ENCODE assay signal across 24 mouse cellular contexts in the genomic region with DNA sequence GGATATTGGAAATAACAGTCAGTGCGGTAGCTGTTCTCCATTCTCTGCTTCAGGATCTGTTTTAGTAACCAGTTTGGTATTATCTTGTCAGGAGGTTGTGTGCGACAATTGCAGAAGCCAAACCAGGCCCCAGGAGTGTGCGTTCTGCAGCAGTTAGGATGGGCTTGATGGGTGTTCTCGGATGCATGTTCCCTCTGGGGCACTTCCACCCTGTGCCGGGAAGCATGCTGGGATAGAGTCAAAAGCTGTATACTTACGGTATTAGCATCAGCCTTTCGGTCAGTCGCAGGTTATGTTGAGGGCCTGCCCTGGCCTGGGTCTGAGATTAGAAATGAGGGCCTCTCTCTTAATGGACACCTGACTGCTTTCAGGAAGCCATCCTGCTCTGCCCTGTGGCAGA. TPM values are rescaled to one million over a fixed set of nuclear protein-coding genes. Genes with fewer than 3 reads are reported as not detected.
DNase-seq lines count a peak whose midpoint lies in the region; ATAC-seq and TF ChIP-seq lines count a peak whose summit lies in the region.
"Had no signal": no experiment of that assay in that cellular context is flagged by ENCODE, and none has a peak within 500 bp of the region (broad histone marks: within the 10 kb centered on the region; RNA-seq: fewer than 3 reads in every experiment).

No protein-coding gene starts in this region.

- no peaks in the 10 kb centered on the region for H3K27me3 ChIP-seq in kidney, adult 2 months (replicated peaks; ENCODE audit: control insufficient read depth, insufficient read depth, low read length)
- H3K27me3 ChIP-seq in kidney, embryonic 15.5 days: no peaks in the 10 kb centered on the region
- no peaks in the 10 kb centered on the region for H3K27me3 ChIP-seq in CH12.LX (replicated peaks)
- no peaks in the 10 kb centered on the region for H3K27me3 ChIP-seq in liver, embryonic 15.5 days
- no peaks in the 10 kb centered on the region for H3K27me3 ChIP-seq in forebrain, embryonic 16.5 days (replicated peaks; ENCODE audit: control insufficient read depth, insufficient read depth, low read length)
- H3K27me3 ChIP-seq: neural tube, embryonic 12.5 days had no signal

- H3K9ac ChIP-seq in kidney, embryonic 15.5 days: no peak overlapping the region
- H3K9ac ChIP-seq in CH12.LX (ENCODE audit: insufficient read depth, low read depth): no peak overlapping the region; the same call in 1 of the 2 replicates
- H3K9ac ChIP-seq in liver, embryonic 15.5 days: no peak overlapping the region
- no peak overlapping the region for H3K9ac ChIP-seq in forebrain, embryonic 16.5 days (replicated peaks; ENCODE audit: low read depth, low read length)
- H3K9ac ChIP-seq: neural tube, embryonic 12.5 days had no signal

- H3K36me3 ChIP-seq in kidney, adult 2 months (ENCODE audit: control insufficient read depth, insufficient read depth, low read length): no peaks in the 10 kb centered on the region
- H3K36me3 ChIP-seq in kidney, embryonic 15.5 days: peaks cover 21% of the 10 kb centered on the region
- H3K36me3 ChIP-seq in CH12.LX (replicated peaks in 1 of 2; ENCODE audit: control insufficient read depth in 1 of 2, insufficient read depth in 1 of 2, low read length in 1 of 2): peaks cover 28 to 61% of the 10 kb centered on the region in 2 experiments
- H3K36me3 ChIP-seq in liver, embryonic 15.5 days (replicated peaks): peaks cover 24% of the 10 kb centered on the region
- peaks cover 2% of the 10 kb centered on the region; the same call in 1 of the 2 replicates for H3K36me3 ChIP-seq in forebrain, embryonic 16.5 days (ENCODE audit: control insufficient read depth, insufficient read depth)

- H3K4me3 ChIP-seq in gastrocnemius, adult 2 months: no peak overlapping the region
- H3K4me3 ChIP-seq in kidney, adult 2 months (ENCODE audit: insufficient read depth, low read depth, low read length): no peak overlapping the region
- no peak overlapping the region for H3K4me3 ChIP-seq in kidney, embryonic 15.5 days (replicated peaks)
- H3K4me3 ChIP-seq in CH12.LX (replicated peaks in 1 of 3; ENCODE audit: low read depth in 2 of 3, low read length in 2 of 3, poor library complexity in 1 of 3): no peak overlapping the region
- no peak overlapping the region for H3K4me3 ChIP-seq in liver, embryonic 15.5 days (replicated peaks)
- H3K4me3 ChIP-seq in forebrain, embryonic 16.5 days (replicated peaks; ENCODE audit: low read length): no peak overlapping the region
- H3K4me3 ChIP-seq: embryonic facial prominence, embryonic 10.5 days; left cerebral cortex, adult 2 months; limb, embryonic 10.5 days; midbrain, embryonic 10.5 days; neural tube, embryonic 12.5 days had no signal

- H3K4me2 ChIP-seq in kidney, embryonic 15.5 days: no peak overlapping the region
- H3K4me2 ChIP-seq in CH12.LX (ENCODE audit: insufficient read depth, low read depth, poor library complexity, severe bottlenecking): peak overlapping the region; percentile 97
- H3K4me2 ChIP-seq in liver, embryonic 15.5 days: no peak overlapping the region
- no peak overlapping the region for H3K4me2 ChIP-seq in forebrain, embryonic 16.5 days (ENCODE audit: low read length)
- H3K4me2 ChIP-seq: neural tube, embryonic 12.5 days had no signal

- no peak for TF ChIP-seq EP300 in CH12.LX (IDR thresholded peaks at IDR 0.05; ENCODE audit: low read length)

- TF ChIP-seq CTCF in gastrocnemius, adult 2 months (IDR thresholded peaks at IDR 0.05): no peak
- no peak for TF ChIP-seq CTCF in kidney, adult 2 months (conservative IDR thresholded peaks at IDR 0.05; ENCODE audit: insufficient read depth, insufficient read length, low read depth, low read length)
- TF ChIP-seq CTCF in CH12.LX (conservative IDR thresholded peaks at IDR 0.05 in 1 of 2, IDR thresholded peaks at IDR 0.05 in 1 of 2; ENCODE audit: low read depth in 2 of 2, low read length in 2 of 2): no peak

- intact Hi-C loops in gastrocnemius, adult 2 months (cut with DNase I): no loop called here

- ATAC-seq in kidney, embryonic 15.5 days (replicated peaks; ENCODE audit: low FRiP score): no peak
- ATAC-seq in liver, embryonic 15.5 days (ENCODE audit: insufficient read depth): no peak
- no peak for ATAC-seq in forebrain, embryonic 16.5 days

- peak overlapping the region; percentile 67 for H3K27ac ChIP-seq in gastrocnemius, adult 2 months
- H3K27ac ChIP-seq in kidney, adult 2 months (ENCODE audit: insufficient read depth, low read depth, low read length): peak overlapping the region; percentile 63; the same call in 1 of the 2 replicates
- H3K27ac ChIP-seq in kidney, embryonic 15.5 days: no peak overlapping the region
- peak overlapping the region; percentile 99 for H3K27ac ChIP-seq in CH12.LX (ENCODE audit: insufficient read depth, low read depth)
- H3K27ac ChIP-seq in liver, embryonic 15.5 days (replicated peaks): peak overlapping the region; percentile 80
- H3K27ac ChIP-seq in forebrain, embryonic 16.5 days (ENCODE audit: low read length): no peak overlapping the region
- H3K27ac ChIP-seq: embryonic facial prominence, embryonic 10.5 days; limb, embryonic 10.5 days; midbrain, embryonic 10.5 days; neural tube, embryonic 12.5 days had no signal

- no peak for TF ChIP-seq POLR2A in kidney, adult 2 months (IDR thresholded peaks at IDR 0.05; ENCODE audit: low read depth, low read length)
- TF ChIP-seq POLR2A in CH12.LX (IDR thresholded peaks at IDR 0.05; ENCODE audit: low read depth, low read length): no peak

- dilution Hi-C loops in CH12.LX (cut with MboI; ENCODE audit: extremely low pct_ligation_motif_present, extremely low pct_unique_long_range_greater_than_20kb, low sequenced_read_pairs): no loop called here

- TF ChIP-seq RAD21 in CH12.LX (IDR thresholded peaks at IDR 0.05; ENCODE audit: low read depth, low read length): no peak

- in situ Hi-C loops in CH12.LX (cut with MboI; ENCODE audit: low pct_ligation_motif_present, low pct_unique_long_range_greater_than_20kb, low sequenced_read_pairs): loop anchor here (10.0 kb wide), 1 partner anchor 56 kb away; no protein-coding TSS in a partner anchor

- peaks cover 31% of the 10 kb centered on the region for H3K4me1 ChIP-seq in kidney, adult 2 months (ENCODE audit: control insufficient read depth, insufficient read depth, low read length)
- H3K4me1 ChIP-seq in kidney, embryonic 15.5 days: peaks cover 28% of the 10 kb centered on the region
- H3K4me1 ChIP-seq in CH12.LX (ENCODE audit: control insufficient read depth in 1 of 2, insufficient read depth in 2 of 2): peaks cover 52 to 86% of the 10 kb centered on the region in 2 experiments
- H3K4me1 ChIP-seq in liver, embryonic 15.5 days (replicated peaks): peaks cover 54% of the 10 kb centered on the region
- peaks cover 7% of the 10 kb centered on the region for H3K4me1 ChIP-seq in forebrain, embryonic 16.5 days (replicated peaks; ENCODE audit: control insufficient read depth, insufficient read depth, low read length)

- H3K79me2 ChIP-seq in CH12.LX (replicated peaks; ENCODE audit: control insufficient read depth, extremely low read depth, insufficient read depth, poor library complexity, severe bottlenecking): peaks cover 69% of the 10 kb centered on the region

- DNase-seq in gastrocnemius, adult 2 months: no peak
- no peak for DNase-seq in gastrocnemius, postnatal 10 days
- no peak for DNase-seq in kidney, adult 2 months
- DNase-seq in CH12.LX (ENCODE audit: extremely low read depth): no peak
- no peak for DNase-seq in adrenal gland, adult 8-10 months
- DNase-seq: adrenal gland, postnatal 25 days; cerebellum, adult 2 months; gastrocnemius, postnatal 14 days; kidney, adult 18-20 months; kidney, postnatal 14 days; lung, adult 18-20 months; lung, postnatal 36 days; right cerebral cortex, postnatal 14 days; thymus, adult 2 months had no signal

- 89% methylated on average over 8 of the region's 8 CpGs for WGBS in kidney, adult 2 months
- WGBS in kidney, embryonic 15.5 days: 84% methylated on average over 8 of the region's 8 CpGs
- WGBS in liver, embryonic 15.5 days (ENCODE audit: insufficient replicate concordance): 75% methylated on average over 8 of the region's 8 CpGs
- WGBS in forebrain, embryonic 16.5 days: 85% methylated on average over 8 of the region's 8 CpGs

- H3K9me3 ChIP-seq in kidney, embryonic 15.5 days (replicated peaks): no peaks in the 10 kb centered on the region
- H3K9me3 ChIP-seq in CH12.LX (replicated peaks; ENCODE audit: low read length): no peaks in the 10 kb centered on the region
- H3K9me3 ChIP-seq in liver, embryonic 15.5 days (replicated peaks): no peaks in the 10 kb centered on the region
- no peaks in the 10 kb centered on the region for H3K9me3 ChIP-seq in forebrain, embryonic 16.5 days (ENCODE audit: control insufficient read depth, low read length)
- H3K9me3 ChIP-seq: embryonic facial prominence, embryonic 10.5 days; limb, embryonic 10.5 days; midbrain, embryonic 10.5 days; neural tube, embryonic 12.5 days had no signal

TF ChIP-seq in CH12.LX, 34 proteins besides CTCF, POLR2A, EP300 and RAD21:
- TF ChIP-seq SIN3A (IDR thresholded peaks at IDR 0.05; ENCODE audit: low read length) (0 out of 2 replicates have a peak, but pooled peaks have one; percentile 1), GABPA (IDR thresholded peaks at IDR 0.05; ENCODE audit: insufficient replicate concordance, low read depth, low read length) (no peak)

RNA-seq across cellular contexts. Expression of a gene that starts 28.7 kb away (rescaled TPM):
- 10 to 100 TPM; 15.4 to 19.6 TPM for total RNA-seq in gastrocnemius, adult 2 months (2021)
- total RNA-seq in gastrocnemius, postnatal 10 days (2021): 10 to 100 TPM; 16.4 to 22.7 TPM
- 29.9 and 31.0 TPM in 2 replicates for polyA plus RNA-seq in kidney, adult 2 months (2012; rRNA removed)
- polyA plus RNA-seq in kidney, embryonic 15.5 days (2015; fragmentation: Nextera tagmentation; extraction: Ambion mirVana): 57.4 and 71.2 TPM in 2 replicates
- 77.6 and 90.0 TPM in 2 replicates for total RNA-seq in CH12.LX (2012; rRNA removed)
- 69.8 and 78.5 TPM in 2 replicates for total RNA-seq in CH12.LX (2014; rRNA removed)
- polyA plus RNA-seq in CH12.LX (2012; ENCODE audit: insufficient read length, low read depth): 131 and 139 TPM in 2 replicates
- polyA plus RNA-seq in liver, embryonic 15.5 days (2015; fragmentation: Nextera tagmentation; extraction: Ambion mirVana): 25.6 and 31.1 TPM in 2 replicates
- total RNA-seq in adrenal gland, adult 8-10 months (2022): 10 to 100 TPM; 56.1 to 70.3 (median 60.7) TPM
- 87.3 and 97.1 TPM in 2 replicates for polyA plus RNA-seq in forebrain, embryonic 16.5 days (2015; fragmentation: Nextera tagmentation; extraction: Ambion mirVana)

RNA-seq across cellular contexts. Expression of a gene that starts 49.8 kb away (rescaled TPM):
- total RNA-seq in gastrocnemius, adult 2 months (2021): under 1 TPM; 0.20 to 0.33 TPM
- 1 to 10 TPM; 3.5 to 5.8 TPM for total RNA-seq in gastrocnemius, postnatal 10 days (2021)
- 12.3 and 13.0 TPM in 2 replicates for polyA plus RNA-seq in kidney, adult 2 months (2012; rRNA removed)
- polyA plus RNA-seq in kidney, embryonic 15.5 days (2015; fragmentation: Nextera tagmentation; extraction: Ambion mirVana): 1.6 and 1.9 TPM in 2 replicates
- total RNA-seq in CH12.LX (2012; rRNA removed): 0.17 TPM in 1 of 2 replicates, not detected in the other
- not detected in 2 replicates for total RNA-seq in CH12.LX (2014; rRNA removed)
- not detected in 2 replicates for polyA plus RNA-seq in CH12.LX (2012; ENCODE audit: insufficient read length, low read depth)
- polyA plus RNA-seq in liver, embryonic 15.5 days (2015; fragmentation: Nextera tagmentation; extraction: Ambion mirVana): 1.2 and 1.4 TPM in 2 replicates
- total RNA-seq in adrenal gland, adult 8-10 months (2022): 1 to 10 TPM; 1.5 to 4.4 (median 3.3) TPM
- polyA plus RNA-seq in forebrain, embryonic 16.5 days (2015; fragmentation: Nextera tagmentation; extraction: Ambion mirVana): 0.26 and 0.37 TPM in 2 replicates
- total RNA-seq: MEL; monocyte, adult 5-6 weeks had no signal

Comparison
In these comparisons a context has a peak if more than half of its experiments do, and no peak if none do; other contexts are left out.
1. H3K27ac ChIP-seq: peak in gastrocnemius, adult 2 months (single experiment), kidney, adult 2 months (single experiment), CH12.LX (single experiment) and liver, embryonic 15.5 days (single experiment); none in kidney, embryonic 15.5 days (single experiment) and forebrain, embryonic 16.5 days (single experiment).